Mouse (Mus musculus): Measurements from ENCODE around the gene Gdf7. TPM values are rescaled to one million over a fixed set of nuclear protein-coding genes. Genes with fewer than 3 reads are reported as not detected.
A peak's percentile ranks its signal among the peaks of the same experiment; 100 is the strongest.

Gdf7 gene
- polyA plus RNA-seq, 1 experiment from 2014 or later = not detected

GRCm38 (mm10) chr12:8306910-8307309 is 5.2 kb upstream of the Gdf7 start:
- Histone ChIP-seq H3K36me3 (ENCODE audit: control insufficient read depth, insufficient read depth, low read length) (no peaks in the 10 kb centered on the region), H3K9ac (replicated peaks; ENCODE audit: low read depth, low read length) (no peak overlapping the region), H3K27me3 (ENCODE audit: control insufficient read depth, insufficient read depth, low read length) (peaks cover 23% of the 10 kb centered on the region), H3K4me2 (replicated peaks; ENCODE audit: low read depth, low read length) (no peak overlapping the region), H3K9me3 (ENCODE audit: control insufficient read depth, low read depth, low read length) (no peaks in the 10 kb centered on the region), H3K27ac (ENCODE audit: low read length) (no peak overlapping the region), H3K4me1 (ENCODE audit: control insufficient read depth, insufficient read depth, low read length) (peaks cover 3% of the 10 kb centered on the region; the same call in 1 of the 2 replicates), H3K4me3 (ENCODE audit: low read depth, low read length) (no peak overlapping the region)
- 0 out of 2 replicates have a peak, but pooled peaks have one; percentile 21 for ATAC-seq (ENCODE audit: insufficient number of reproducible peaks, insufficient read depth, low FRiP score, low read depth)
- WGBS = 64% methylated on average over 1 of the region's 1 CpGs

GRCm38 (mm10) chr12:8306432-8306831 is 4.7 kb upstream of the Gdf7 start:
- ATAC-seq (ENCODE audit: insufficient number of reproducible peaks, insufficient read depth, low FRiP score, low read depth) = peak; percentile 43; the same call in 1 of the 2 replicates
- peaks cover 28% of the 10 kb centered on the region for H3K27me3 ChIP-seq (ENCODE audit: control insufficient read depth, insufficient read depth, low read length)
- H3K9me3 ChIP-seq (ENCODE audit: control insufficient read depth, low read depth, low read length) = no peaks in the 10 kb centered on the region
- no peak overlapping the region for H3K9ac ChIP-seq (replicated peaks; ENCODE audit: low read depth, low read length)
- H3K4me1 ChIP-seq (ENCODE audit: control insufficient read depth, insufficient read depth, low read length) = peaks cover 3% of the 10 kb centered on the region; the same call in 1 of the 2 replicates
- 5% methylated on average over 5 of the region's 5 CpGs for WGBS
- H3K27ac ChIP-seq (ENCODE audit: low read length) = no peak overlapping the region
- no peak overlapping the region for H3K4me2 ChIP-seq (replicated peaks; ENCODE audit: low read depth, low read length)
- no peak overlapping the region for H3K4me3 ChIP-seq (ENCODE audit: low read depth, low read length)
- H3K36me3 ChIP-seq (ENCODE audit: control insufficient read depth, insufficient read depth, low read length) = no peaks in the 10 kb centered on the region

- peaks cover 3% of the 10 kb centered on the region; the same call in 1 of the 2 replicates for H3K4me1 ChIP-seq (ENCODE audit: control insufficient read depth, insufficient read depth, low read length)
- peaks cover 39% of the 10 kb centered on the region for H3K27me3 ChIP-seq (ENCODE audit: control insufficient read depth, insufficient read depth, low read length)
- no peak overlapping the region for H3K9ac ChIP-seq (replicated peaks; ENCODE audit: low read depth, low read length)
- H3K4me3 ChIP-seq (ENCODE audit: low read depth, low read length) = no peak overlapping the region
- no peak overlapping the region for H3K27ac ChIP-seq (ENCODE audit: low read length)
- no peak for ATAC-seq (ENCODE audit: insufficient number of reproducible peaks, insufficient read depth, low FRiP score, low read depth)
- no peaks in the 10 kb centered on the region for H3K9me3 ChIP-seq (ENCODE audit: control insufficient read depth, low read depth, low read length)
- H3K36me3 ChIP-seq (ENCODE audit: control insufficient read depth, insufficient read depth, low read length) = no peaks in the 10 kb centered on the region
- H3K4me2 ChIP-seq (replicated peaks; ENCODE audit: low read depth, low read length) = no peak overlapping the region
- 35% methylated on average over 2 of the region's 2 CpGs for WGBS
Observed at GRCm38 (mm10) chr12:8305258-8305657, 3.5 kb upstream of the Gdf7 start.

GRCm38 (mm10) chr12:8301011-8301814 is 541 bp downstream of the Gdf7 start:
- H3K9me3 ChIP-seq (ENCODE audit: control insufficient read depth, low read depth, low read length) = no peaks in the 10 kb centered on the region
- H3K4me2 ChIP-seq (replicated peaks; ENCODE audit: low read depth, low read length) = peak overlapping the region; percentile 79
- no peaks in the 10 kb centered on the region for H3K36me3 ChIP-seq (ENCODE audit: control insufficient read depth, insufficient read depth, low read length)
- peaks cover 3% of the 10 kb centered on the region; the same call in 1 of the 2 replicates for H3K4me1 ChIP-seq (ENCODE audit: control insufficient read depth, insufficient read depth, low read length)
- ATAC-seq (ENCODE audit: insufficient number of reproducible peaks, insufficient read depth, low FRiP score, low read depth) = no peak
- H3K27ac ChIP-seq (ENCODE audit: low read length) = no peak overlapping the region
- 5% methylated on average over 45 of the region's 46 CpGs for WGBS
- peaks cover 65% of the 10 kb centered on the region for H3K27me3 ChIP-seq (ENCODE audit: control insufficient read depth, insufficient read depth, low read length)
- H3K9ac ChIP-seq (replicated peaks; ENCODE audit: low read depth, low read length) = no peak overlapping the region
- H3K4me3 ChIP-seq (ENCODE audit: low read depth, low read length) = peak overlapping the region; percentile 40

GRCm38 (mm10) chr12:8300521-8300920 is 1.2 kb downstream of the Gdf7 start:
- Histone ChIP-seq H3K27ac (ENCODE audit: low read length) (no peak overlapping the region), H3K9ac (replicated peaks; ENCODE audit: low read depth, low read length) (no peak overlapping the region), H3K36me3 (ENCODE audit: control insufficient read depth, insufficient read depth, low read length) (no peaks in the 10 kb centered on the region), H3K9me3 (ENCODE audit: control insufficient read depth, low read depth, low read length) (no peaks in the 10 kb centered on the region), H3K27me3 (ENCODE audit: control insufficient read depth, insufficient read depth, low read length) (peaks cover 65% of the 10 kb centered on the region), H3K4me1 (ENCODE audit: control insufficient read depth, insufficient read depth, low read length) (peaks cover 3% of the 10 kb centered on the region; the same call in 1 of the 2 replicates), H3K4me2 (replicated peaks; ENCODE audit: low read depth, low read length) (no peak overlapping the region), H3K4me3 (ENCODE audit: low read depth, low read length) (no peak overlapping the region)
- WGBS = 49% methylated on average over 5 of the region's 5 CpGs
- ATAC-seq (ENCODE audit: insufficient number of reproducible peaks, insufficient read depth, low FRiP score, low read depth) = no peak

- H3K4me2 ChIP-seq (replicated peaks; ENCODE audit: low read depth, low read length) = no peak overlapping the region
- H3K4me1 ChIP-seq (ENCODE audit: control insufficient read depth, insufficient read depth, low read length) = peaks cover 3% of the 10 kb centered on the region; the same call in 1 of the 2 replicates
- WGBS = 29% methylated on average over 10 of the region's 10 CpGs
Observed at GRCm38 (mm10) chr12:8300111-8300480, 1.7 kb downstream of the Gdf7 start.

GRCm38 (mm10) chr12:8299143-8300110 is 2.3 kb downstream of the Gdf7 start:
- no peak overlapping the region for H3K9ac ChIP-seq (replicated peaks; ENCODE audit: low read depth, low read length)
- H3K27ac ChIP-seq (ENCODE audit: low read length) = no peak overlapping the region
- H3K27me3 ChIP-seq (ENCODE audit: control insufficient read depth, insufficient read depth, low read length) = peaks cover 67% of the 10 kb centered on the region
- H3K4me3 ChIP-seq (ENCODE audit: low read depth, low read length) = no peak overlapping the region
- 9% methylated on average over 34 of the region's 34 CpGs for WGBS
- H3K4me2 ChIP-seq (replicated peaks; ENCODE audit: low read depth, low read length) = no peak overlapping the region
- H3K4me1 ChIP-seq (ENCODE audit: control insufficient read depth, insufficient read depth, low read length) = peaks cover 3% of the 10 kb centered on the region; the same call in 1 of the 2 replicates
- ATAC-seq (ENCODE audit: insufficient number of reproducible peaks, insufficient read depth, low FRiP score, low read depth) = no peak
- H3K36me3 ChIP-seq (ENCODE audit: control insufficient read depth, insufficient read depth, low read length) = no peaks in the 10 kb centered on the region
- H3K9me3 ChIP-seq (ENCODE audit: control insufficient read depth, low read depth, low read length) = no peaks in the 10 kb centered on the region

More at GRCm38 (mm10) chr12:8300111-8300480, 1.7 kb downstream of the Gdf7 start:
- Histone ChIP-seq H3K27ac (ENCODE audit: low read length) (no peak overlapping the region), H3K27me3 (ENCODE audit: control insufficient read depth, insufficient read depth, low read length) (peaks cover 67% of the 10 kb centered on the region), H3K4me3 (ENCODE audit: low read depth, low read length) (no peak overlapping the region), H3K36me3 (ENCODE audit: control insufficient read depth, insufficient read depth, low read length) (no peaks in the 10 kb centered on the region), H3K9me3 (ENCODE audit: control insufficient read depth, low read depth, low read length) (no peaks in the 10 kb centered on the region), H3K9ac (replicated peaks; ENCODE audit: low read depth, low read length) (no peak overlapping the region)
- no peak for ATAC-seq (ENCODE audit: insufficient number of reproducible peaks, insufficient read depth, low FRiP score, low read depth)
